Mouse (Mus musculus): ENCODE data around the gene Gm17693.
"Not testable (repeated sequence)": the region's sequence is repeated elsewhere in the genome, so short reads cannot be mapped to it uniquely, and the experiment has no call there.

The Gm17693 gene

DNA sequence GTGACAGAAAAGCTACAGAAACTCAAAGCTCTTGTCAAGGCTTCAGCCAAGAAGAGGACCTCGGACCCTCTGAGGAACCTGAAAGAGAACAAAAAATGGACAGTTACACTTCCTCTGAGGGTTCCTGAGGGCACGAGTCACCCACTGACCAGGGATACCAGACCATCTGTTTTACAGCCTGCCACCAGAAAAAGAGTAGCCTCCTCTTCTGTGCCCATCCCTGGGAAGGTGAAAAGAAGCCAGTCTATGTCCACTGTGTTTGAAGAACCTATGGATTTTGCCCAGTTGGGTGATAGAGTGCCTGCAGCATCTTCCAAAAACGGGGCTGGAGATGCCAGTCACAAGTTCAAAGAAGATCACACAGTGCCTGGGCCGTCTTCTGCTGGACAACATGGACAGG lies at the start of gene Gm17693:
Gene Gm17693 (plus strand): TSS at position 301 of the 400 bp plus-strand sequence.
- DNase-seq (ENCODE audit: low read depth, low spot score): not testable (repeated sequence)
